Mouse (Mus musculus) megakaryocyte, embryonic 14.5 days (primary cell): Measurements from ENCODE around the gene Trim14.

Experiments
- FLI1 ChIP-seq: IDR thresholded peaks from 2 replicates; pipeline ENCODE4 v1.6.1; 2012; ENCODE audit warnings: low read length, inconsistent platforms, mixed read lengths
- GATA1 ChIP-seq: IDR thresholded peaks from 3 replicates; pipeline ENCODE4 v1.6.1; 2012; ENCODE audit warnings: mixed read lengths, low read length, inconsistent platforms, borderline replicate concordance

GRCm38 (mm10) chr4:46498976-46499375, 37.0 kb downstream of the Trim14 start:
- TF ChIP-seq GATA1 (no peak), FLI1 (no peak)
